Mouse (Mus musculus) cerebellum, adult 18-20 months (tissue): Measurements from ENCODE around the gene Glis1.

Experiments used
- DNase-seq, 2 experiments: peaks; one replicate each; pipeline ENCODE4 v3.0.0; 2021

Glis1 gene

DNA sequence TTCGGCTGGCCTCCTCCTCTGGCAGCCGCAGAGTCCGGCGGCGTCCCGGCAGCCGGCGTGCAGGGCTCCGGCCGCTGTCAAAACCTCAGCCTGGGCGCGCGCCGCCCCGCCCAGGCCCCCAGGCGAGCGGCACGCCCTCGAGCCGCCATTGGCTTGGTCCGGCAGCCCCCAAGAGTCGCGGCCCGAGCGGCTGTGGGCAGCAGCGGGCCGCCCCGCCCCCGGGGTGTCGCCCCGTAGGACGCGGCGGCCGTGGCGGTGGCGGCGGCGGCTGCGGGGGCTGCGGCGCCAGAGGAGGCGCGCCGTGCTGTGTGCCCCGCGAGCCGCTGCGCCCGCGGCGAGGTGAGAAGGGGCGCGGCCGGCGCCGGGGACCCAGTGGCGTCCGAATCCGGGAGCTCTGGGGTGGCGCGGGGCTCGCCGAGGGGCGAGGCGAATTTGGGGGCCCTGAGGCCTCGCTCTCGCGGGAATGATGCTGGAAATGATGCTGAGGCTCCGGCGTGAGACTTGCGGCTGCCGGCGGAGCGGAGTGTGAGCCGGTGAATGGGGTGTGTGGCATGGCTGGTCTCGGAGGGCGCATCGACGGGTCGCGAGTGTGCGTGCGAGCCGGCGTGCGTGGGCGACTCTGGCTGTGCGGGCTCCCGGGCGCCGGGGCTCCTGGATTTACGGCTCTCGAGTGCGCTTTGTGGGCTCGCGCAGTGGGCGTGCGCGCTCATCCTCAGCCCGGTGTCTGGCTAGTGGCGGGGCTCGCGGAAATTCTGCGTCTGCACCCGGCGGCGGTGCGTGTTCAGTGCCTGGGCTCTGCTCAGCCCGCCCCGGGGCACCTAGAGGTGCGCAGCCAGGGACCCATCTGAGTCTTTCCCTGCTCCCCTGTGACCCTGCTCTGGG lies at the start of gene Glis1:
Gene Glis1 (plus strand): TSS at position 236 of the 882 bp plus-strand sequence.
- DNase-seq = peak; percentile 8 to 20

DNA sequence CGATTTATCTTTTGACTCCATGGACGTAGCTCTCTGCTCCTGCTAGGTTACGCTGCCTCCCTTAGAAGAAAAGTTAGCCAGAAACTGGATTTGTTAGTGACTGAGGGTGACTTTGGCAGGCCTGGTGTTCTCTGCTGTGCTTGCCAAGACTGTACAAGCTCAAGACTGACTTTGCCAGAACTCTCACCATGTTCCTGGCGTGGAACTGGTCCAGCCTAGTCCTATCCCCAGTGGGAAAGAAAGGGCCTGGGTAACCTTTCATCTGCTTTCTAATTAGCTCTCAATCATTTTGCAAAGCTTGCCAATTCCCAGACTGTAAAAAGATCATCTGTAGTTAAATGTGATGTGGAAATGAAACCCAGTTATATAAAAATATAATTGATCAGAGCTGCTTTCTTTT lies 47.4 kb upstream of the Glis1 start:
- DNase-seq = peak; percentile 33 to 35

DNA sequence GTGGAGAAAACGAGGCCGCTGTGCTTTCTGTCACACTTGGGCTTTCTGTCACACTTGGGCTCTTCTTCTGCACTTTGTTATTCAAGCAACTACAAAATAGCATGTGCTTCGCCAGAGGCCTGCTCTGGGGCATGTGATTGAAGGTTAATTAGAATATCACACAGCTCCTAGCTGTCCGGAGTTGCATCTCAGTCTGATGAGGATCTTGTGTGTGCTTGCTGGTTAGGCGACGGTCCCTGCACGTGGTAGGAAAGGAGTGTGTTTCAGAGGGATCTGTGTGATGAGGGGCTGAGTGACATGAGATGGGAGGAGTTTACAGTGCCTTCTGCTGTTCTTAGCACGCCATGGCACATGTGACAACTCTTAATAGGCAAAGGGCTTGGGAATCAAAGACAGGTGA lies 46.9 kb upstream of the Glis1 start:
- DNase-seq = no peak

DNA sequence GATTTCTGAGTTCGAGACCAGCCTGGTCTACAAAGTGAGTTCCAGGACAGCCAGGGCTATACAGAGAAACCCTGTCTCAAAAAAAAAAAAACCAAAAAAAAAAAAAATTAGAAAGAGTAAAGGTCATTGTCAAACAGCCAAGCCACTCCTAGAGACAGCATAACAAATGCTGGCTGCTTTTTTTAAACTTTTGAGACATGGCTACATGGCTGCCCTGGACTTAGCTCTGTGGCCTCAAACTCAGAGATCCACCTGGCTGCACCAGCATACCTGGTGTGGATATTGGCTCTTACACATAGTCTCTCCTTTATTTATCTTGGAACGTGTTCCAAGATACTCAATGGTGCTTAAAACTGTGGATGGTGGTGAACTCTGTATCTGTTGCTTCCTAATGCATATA lies 46.1 kb upstream of the Glis1 start:
- no peak for DNase-seq

DNA sequence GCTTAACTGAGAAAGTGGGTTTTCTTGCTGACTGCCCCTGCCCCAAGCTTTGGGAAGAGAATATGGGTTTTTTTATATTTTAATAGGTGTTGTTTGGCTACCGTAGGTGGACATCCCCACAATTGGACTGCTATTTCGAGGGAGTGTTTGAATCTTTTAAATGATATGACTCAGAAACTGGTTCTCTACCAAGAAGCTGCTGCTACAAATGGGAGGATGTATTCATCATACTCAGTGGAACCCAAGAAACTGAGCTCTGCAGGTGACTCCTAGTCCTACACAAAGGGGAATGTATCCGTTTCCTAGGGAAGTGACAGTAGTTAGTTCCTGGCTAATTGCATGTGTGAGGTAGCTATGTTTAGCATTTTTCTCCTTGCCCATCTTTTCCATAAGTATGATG lies 45.0 kb upstream of the Glis1 start:
- no peak for DNase-seq

DNA sequence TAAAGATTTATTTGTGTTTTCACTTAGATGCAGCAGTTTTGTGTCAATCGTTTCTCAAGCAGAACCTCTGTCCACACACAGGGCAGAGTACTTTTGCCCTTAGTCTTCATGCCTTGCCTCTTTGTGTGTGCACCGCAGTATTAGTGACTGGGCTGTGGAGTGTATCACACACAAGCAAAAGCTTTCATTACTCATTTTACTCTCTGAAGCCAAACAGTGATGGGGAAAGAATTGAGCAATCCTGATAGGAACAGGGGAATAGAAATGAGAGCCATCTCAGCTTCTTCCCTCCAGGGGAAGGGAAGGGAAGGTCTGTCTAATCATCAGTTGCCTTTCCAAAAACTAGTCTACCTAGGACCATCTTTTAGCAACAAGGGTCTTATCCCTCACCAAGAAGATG lies 40.6 kb upstream of the Glis1 start:
- no peak for DNase-seq

DNA sequence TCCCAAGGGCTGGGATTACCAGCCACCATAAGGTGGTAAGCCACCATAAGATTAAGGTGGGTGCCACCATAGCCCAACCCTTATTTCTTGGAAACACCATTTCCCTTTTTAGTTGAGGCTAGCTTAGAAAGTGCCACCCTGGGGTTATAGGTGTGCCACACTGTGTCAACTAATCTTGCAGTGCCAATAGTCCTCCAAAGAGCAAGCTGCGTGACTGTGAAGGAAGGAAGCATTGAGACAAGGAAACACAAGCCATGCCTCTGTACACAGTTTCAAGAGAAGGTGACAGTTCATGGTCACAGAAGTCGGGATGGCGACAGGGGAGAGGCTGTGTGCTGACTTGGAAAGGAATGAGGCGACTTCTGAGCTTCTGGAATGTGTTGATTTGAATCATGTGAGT lies 14.2 kb upstream of the Glis1 start:
- no peak for DNase-seq

DNA sequence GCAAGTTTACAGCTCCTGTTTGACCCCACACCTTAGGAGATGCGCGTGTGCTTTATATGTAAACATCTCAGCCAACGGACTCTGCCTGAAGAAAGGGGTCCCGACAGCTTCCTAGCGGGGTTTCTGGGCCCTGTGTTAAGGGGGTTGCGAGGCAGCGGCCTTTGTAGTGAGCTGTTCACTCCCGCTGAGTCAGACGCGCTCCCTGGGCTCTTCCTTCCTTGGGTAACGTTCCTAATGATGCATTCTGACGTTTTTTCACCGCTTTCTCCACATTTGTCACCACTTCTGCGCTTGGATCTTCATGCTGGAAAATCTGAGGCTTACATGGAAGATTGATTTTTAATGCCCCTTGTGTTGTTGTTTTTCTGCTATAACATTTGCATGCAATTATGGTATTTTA lies 12.7 kb upstream of the Glis1 start:
- no peak for DNase-seq

DNA sequence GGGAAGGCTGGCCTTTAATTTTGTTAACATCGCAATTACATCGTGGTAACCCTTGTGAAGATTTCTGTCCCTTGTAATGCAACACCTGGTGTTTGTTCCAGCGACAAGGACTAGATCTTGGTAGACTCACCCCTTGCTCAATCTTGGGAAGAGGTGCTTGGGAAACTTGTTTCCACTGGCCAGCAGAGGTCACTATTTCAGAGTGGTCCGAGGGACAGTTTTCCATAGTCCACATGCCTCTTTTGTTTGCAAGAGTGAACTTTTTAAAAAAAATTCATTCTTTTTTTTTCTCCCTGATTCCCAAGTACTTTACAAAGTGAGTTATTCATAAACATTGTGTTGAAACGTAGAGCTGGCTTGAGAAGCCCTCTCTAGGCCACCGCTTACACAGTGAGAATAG lies 12.2 kb upstream of the Glis1 start:
- DNase-seq = peak; percentile 28 to 35

DNA sequence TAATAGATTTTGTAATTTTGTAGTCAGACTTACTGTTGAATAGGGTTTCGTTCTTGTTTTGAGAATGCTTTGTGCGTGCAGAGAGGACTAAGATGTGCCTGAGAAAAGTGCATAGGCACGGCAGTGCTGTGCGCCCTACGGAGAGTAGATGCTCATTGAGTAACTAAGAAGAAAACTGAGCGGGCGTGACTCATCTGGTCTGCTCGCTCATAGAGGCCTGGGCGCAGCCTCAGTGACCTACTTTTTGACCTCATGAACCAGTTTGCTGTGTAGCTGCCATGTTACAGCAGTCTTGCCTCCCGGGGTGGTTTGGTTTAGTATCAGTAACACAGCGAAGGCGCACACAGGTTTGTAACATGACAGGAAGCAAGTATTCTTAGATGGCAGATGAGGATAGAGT lies 8.8 kb upstream of the Glis1 start:
- DNase-seq = no peak

DNA sequence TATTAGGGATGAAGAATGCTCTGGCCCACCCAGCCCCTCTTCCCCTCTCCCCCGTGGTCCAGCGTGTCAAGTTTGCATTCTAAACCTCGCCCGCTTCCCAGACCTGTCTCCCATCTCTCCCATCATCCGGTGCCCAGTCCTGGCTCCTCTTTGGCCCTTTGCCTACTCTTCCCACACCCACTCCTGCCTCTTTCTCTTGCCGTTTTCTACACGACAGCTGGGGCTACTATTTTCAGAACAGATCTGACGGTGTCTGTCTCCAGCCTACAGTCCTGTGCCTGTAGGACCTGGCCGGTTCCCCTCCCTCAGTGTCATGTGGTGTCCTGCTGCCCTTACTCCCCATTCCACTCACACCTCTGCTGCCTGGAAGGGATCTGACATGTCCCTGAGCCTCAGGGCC lies 7.8 kb upstream of the Glis1 start:
- DNase-seq = no peak

DNA sequence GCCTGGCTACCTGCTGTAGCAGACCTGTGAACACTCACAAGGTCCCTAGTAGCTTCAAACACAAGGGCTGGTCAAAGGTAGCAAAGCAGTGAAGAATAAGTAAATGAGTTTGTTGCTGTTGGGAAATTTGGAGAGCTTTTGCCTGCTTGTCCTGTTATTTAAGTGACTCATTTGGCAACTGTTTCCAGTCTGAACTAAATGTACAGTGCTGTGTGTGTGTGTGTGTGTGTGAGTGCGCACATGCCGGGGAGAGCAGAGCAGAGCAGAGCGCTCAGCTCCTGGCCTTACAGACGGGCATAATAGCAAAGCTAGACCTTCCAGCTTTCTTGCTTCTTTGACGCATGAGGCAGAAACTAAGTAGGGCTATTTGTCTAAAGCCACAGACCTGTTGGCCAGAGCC lies 1.7 kb upstream of the Glis1 start:
- no peak for DNase-seq

DNA sequence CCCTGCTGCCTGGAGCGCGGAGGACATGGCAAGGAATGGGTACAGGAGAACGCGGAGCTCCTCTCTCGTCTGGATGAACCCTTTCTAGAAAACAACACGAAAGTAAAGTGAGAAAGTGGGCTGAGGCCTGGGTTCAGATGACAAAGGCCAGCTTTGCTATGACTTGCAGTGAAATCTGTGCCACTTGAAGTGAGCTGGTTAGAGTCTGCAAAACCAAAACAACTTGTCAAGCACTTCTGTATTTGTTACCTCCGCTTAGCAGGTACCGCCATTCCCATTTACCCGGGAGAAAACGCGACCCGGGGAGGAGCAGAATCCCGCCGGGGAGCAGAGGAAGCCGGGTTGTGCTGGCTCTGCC lies 414 bp upstream of the Glis1 start:
- DNase-seq = no peak

DNA sequence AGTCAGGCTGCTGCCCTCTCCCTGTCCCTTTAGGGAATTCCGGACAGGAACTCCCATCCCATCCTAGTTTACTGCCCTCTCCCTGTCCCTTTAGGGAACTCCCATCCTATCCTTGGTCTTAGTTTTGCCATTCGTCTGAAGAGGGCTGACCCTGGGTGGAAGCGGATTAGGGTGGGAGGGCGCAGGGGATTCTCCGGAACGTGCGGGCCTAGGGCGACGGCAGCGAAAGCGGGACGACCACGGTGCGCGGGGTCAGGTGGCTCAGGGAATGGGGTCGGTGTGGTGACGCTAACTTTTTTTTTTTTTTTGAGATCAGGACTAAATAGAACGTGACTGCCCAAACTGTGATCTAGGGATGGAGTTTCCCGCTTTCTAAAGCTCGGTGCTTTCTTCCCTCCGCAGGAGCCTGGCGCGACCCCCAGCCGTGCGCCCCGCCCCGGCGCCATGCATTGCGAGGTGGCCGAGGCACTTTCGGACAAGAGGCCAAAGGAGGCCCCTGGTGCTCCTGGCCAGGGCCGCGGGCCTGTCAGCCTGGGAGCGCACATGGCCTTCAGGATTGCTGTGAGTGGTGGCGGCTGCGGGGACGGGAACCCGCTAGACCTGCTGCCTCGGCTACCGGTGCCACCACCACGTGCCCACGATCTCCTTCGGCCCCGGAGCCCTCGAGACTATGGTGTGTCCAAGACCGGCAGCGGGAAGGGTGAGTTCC lies 1.0 kb downstream of the Glis1 start:
- no peak for DNase-seq

DNA sequence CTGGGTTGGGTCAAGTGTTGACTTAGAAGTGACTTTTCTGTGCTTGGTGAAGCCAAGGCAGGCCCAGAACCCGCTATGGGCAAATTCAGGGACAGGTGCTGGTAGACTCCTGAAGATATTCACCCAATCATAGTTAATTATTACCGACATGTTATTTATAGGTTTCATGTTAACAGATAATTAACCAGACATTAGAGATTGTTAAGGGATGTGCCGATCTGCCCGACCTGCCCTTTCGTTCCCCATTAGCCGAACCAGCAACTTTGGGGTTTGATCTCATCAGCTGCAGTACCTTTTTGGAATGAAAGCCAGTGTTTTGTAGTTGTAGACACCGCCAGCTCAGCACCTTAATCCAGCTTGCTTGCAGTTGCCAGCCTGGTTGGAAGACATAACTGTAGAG lies 2.1 kb downstream of the Glis1 start:
- no peak for DNase-seq

DNA sequence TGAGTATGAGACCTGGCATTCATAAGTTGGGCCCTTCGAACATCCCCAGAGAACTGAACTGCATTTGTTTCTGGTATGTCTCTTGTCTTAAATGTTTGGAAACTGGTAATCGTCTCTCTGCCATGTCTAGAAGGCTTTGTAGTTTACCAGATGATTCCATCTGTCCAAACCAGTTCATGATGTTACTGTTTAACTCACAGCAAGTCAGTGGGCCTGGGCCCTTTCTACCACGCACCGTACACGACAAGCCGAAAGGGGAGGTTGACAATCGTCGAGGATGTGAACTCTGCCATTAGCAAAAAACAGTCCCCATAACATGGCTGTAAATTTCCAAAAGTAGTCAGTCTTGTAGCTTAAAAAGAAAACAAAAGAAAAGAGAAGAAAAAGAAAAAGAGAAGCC lies 4.3 kb downstream of the Glis1 start:
- DNase-seq = no peak

DNA sequence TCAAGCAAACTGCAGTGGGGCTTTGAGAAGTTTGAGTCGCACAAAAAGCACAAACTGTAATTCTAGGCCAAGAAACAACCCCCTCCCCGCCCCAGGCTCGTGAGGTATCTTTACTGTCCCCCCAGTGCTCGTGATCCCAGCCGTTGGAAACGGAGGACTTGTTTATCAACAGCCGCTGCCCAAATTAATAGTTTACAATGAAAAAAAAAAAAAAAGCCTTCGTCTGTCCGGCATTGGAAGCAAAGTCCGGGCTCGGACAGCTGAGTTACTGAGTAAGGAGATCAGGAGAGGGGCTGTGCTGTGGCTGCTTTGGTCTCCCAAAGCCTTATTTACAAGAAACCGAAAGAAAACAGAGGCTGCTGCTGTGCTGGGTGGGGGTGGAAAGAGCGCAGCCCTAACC lies 5.9 kb downstream of the Glis1 start:
- no peak for DNase-seq

DNA sequence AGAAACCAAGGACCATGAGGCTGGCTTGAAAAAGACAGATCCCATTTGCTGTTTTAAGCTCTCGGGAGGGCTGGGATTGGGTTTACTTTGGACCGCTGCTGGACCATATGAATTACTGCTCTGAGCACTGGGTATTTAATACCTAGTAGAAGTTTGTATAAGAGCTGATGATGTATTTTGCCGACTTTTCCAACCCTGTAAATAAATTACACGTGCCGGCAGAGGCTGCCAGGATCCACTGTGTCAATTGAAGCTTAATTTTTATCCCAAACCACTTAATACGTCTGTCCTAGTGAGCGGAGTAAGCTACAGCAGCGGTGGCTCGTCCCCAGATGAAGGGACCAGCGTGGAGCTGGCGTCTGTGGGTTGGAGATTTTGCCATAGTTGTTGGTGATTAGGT lies 7.9 kb downstream of the Glis1 start:
- no peak for DNase-seq

DNA sequence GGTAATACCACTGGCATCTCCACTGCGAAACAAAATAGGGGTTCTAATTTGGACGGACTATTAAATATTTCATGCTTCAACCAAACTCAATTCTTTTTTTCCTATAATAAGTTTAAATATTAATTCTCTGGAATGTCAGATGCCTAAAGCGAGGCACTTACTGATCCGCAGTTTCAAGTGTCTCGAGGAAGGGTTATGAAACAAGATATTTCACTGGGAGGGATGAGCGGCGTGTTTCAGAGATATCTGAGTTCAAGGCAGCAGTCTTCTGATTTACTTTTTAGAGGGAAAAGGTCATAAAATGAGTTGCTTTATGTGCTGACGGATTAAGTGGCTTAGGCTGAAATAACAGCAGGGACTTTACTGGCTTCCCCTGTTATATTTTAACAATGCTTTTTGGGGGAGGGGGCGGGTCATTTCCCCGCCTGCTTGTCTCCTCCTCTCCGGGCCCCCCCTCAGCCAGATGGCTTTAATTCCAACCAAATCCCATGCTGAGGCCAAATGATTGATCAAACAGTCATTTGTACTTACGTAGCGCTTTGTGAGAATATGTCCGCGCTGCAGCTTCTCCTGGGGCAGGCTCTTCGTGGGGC lies 8.6 kb downstream of the Glis1 start:
- DNase-seq = no peak

DNA sequence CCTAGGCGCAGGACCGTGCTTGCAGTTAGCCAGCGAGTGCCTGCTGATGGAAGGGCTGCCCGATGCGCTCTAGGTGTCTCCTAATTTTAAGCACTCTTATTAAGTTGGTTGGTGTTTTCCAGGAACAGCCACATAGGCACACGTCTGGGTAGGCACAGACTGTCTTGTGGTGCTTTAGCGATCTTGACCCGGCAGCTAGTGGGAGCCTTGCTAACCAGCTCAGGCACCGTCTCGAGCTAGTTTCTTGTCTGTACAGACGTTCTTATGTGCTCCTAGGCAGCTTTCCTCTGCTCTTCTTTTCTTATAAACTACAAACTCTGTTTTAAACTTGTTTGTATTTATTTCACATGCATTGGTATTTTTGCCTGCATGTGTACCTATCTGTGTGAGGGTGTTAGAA lies 9.2 kb downstream of the Glis1 start:
- DNase-seq = no peak

DNA sequence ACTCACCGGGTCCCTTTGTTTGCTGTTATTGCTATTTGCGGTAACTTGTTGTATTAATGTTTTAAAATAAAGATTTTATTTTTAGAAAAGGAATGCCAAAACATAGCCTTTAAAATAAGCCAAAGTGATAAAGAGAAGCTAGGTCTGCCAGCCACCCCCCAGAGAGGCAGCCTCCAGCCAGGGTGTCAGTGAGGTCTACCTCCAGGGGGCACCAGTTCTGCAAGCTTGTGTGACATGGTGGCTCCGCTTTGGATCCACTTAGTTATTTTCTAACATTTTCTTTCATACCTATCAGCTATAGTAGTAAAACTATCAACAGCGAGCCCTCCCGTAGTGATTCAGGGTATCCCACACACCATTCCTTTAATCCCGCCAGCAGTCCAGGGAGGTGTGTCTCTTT lies 14.1 kb downstream of the Glis1 start:
- no peak for DNase-seq

DNA sequence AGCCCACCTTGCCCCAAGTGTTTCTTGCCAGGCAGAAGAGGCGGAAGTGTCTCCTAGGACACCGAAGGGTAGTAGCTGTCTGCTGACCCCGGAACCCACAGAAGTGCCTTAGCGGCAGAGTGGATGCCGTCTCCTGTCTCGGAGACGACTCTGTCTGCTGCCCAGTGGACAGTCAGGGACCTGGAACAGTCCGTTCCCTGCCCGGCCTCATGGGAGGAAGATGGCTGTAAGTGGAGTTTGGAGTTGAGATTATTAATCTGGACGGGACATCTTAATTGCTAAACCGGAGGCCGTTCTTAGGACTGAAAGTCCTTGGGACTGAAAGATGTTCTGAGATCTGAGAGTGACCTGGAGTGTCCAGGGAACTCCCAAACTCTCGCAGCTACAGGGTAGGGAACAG lies 15.1 kb downstream of the Glis1 start:
- DNase-seq = no peak

DNA sequence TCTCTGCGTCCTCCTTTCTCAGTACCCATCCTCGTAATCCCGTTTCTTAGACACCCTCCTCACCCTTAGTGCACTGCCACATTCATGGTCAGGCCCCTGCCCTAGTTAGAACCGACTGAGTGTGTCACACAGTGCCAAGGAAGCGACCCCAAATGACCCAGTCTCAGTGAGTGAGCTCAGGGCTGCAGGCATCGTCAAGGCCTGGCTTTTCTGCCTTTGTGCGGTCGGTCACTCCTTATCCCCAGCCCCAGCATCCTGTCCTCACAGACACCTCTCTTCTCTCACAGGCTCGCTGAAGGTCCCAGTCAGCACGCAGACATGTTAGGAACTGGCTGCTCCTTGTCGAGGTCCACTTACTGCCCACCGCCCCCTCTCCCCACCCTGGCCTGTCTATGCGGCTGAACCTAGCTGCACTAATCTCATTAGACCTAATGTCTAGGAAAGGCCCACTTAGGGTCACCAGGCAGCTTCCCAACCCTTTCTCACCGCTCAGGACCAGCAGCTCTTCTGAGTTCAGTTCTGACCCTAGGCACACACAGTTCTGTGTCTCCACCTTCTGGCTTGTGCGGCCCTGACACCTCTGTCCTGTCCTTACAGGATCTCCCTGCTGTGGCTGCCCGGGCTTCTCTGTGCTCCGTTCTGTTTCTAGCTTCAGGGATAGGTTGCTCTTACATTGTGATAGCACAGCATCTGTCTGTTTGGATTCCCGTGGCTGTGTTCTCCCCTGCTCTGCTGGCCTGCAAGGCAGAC lies 18.1 kb downstream of the Glis1 start:
- DNase-seq = no peak
